Mouse (Mus musculus): ENCODE data around the gene Stac. TPM values are rescaled to one million over a fixed set of nuclear protein-coding genes. Genes with fewer than 3 reads are reported as not detected.

Gene Stac
- polyA plus RNA-seq (2012; rRNA removed) = 0.06 TPM in 2 replicates

DNA sequence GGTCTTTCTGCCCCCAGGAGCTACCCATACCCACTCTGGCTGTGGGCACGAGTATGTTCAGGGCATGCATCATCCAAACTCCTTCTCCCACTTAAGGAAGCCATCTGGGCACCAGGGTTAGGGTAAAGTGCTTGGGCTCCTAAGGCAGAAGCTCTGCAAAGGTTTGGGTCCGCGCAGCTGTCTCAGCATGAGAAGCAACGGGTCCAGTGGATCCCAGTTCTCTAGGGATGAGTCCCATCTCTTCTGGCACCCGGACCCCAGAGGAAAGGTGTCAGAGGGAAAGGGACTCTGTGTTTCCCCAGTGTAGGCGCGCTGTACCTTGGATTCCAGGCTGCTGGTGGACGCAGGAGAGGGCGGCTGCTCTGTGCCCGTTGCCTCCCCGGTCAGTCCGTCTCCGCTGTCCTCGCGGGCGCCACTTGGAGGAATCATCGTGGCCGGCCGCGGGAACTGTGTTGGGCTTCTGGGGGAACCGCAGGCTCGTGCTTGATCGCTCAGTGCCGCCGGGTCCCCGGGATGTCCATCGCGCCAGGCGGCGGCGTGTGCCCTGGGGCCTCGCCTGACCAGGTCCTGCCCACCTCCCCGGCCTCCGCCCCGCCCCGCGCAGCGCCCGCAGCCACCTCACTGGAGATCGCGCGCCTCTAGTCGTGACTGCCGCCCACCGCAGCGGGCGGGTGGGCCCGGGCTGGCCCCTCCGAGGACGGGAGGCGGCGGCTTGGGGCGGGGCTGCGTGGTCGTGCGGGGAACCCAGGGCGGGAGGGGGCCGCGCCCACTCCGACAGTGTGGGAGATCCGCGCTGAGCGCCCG lies at the start of gene Stac:
Gene Stac (minus strand): TSS at position 669 of the 804 bp plus-strand sequence.

